Mouse (Mus musculus) liver, embryonic 16.5 days (tissue): ENCODE results near the gene Cpne9. TPM values are rescaled to one million over a fixed set of nuclear protein-coding genes. Genes with fewer than 3 reads are reported as not detected.

Source experiments
- ATAC-seq: fragments of 200-750 bp; cut with Nextera tagmentation; 2 replicates; pipeline ENCODE4 v1.8.0; 2017; ENCODE audit warnings: low read depth, mild to moderate bottlenecking, moderate number of reproducible peaks, moderate library complexity
- H3K27ac ChIP-seq: fragments of 300-500 bp; sonication (generic); 2 replicates; pipeline ENCODE4 v1.5.1; 2014; ENCODE audit warnings: mild to moderate bottlenecking, low read length
- H3K27me3 ChIP-seq: fragments of 300-500 bp; sonication (generic); 2 replicates; pipeline ENCODE4 v1.6.1; 2014; ENCODE audit warnings: low read depth, low read length, mixed read lengths; ENCODE audit not compliant: control insufficient read depth, insufficient read depth
- H3K36me3 ChIP-seq: fragments of 300-500 bp; sonication (generic); 2 replicates; pipeline ENCODE4 v1.6.1; 2014; ENCODE audit warnings: mild to moderate bottlenecking; ENCODE audit not compliant: control insufficient read depth, insufficient read depth
- H3K4me1 ChIP-seq: fragments of 300-500 bp; sonication (generic); 2 replicates; pipeline ENCODE4 v1.6.1; 2014; ENCODE audit warnings: low read depth, low read length, mixed read lengths; ENCODE audit not compliant: control insufficient read depth
- H3K4me2 ChIP-seq: fragments of 300-500 bp; sonication (generic); 2 replicates; pipeline ENCODE4 v1.6.1; 2014; ENCODE audit warnings: low read depth, low read length, mixed read lengths
- H3K4me3 ChIP-seq: fragments of 300-500 bp; sonication (generic); 2 replicates; pipeline ENCODE4 v1.5.1; 2014; ENCODE audit warnings: low read depth, mild to moderate bottlenecking, low read length
- H3K9ac ChIP-seq: fragments of 300-500 bp; sonication (generic); 2 replicates; pipeline ENCODE4 v1.6.1; 2014; ENCODE audit warnings: low read depth, low read length
- H3K9me3 ChIP-seq: fragments of 300-500 bp; sonication (generic); replicated peaks from 2 replicates; pipeline ENCODE4 v1.6.1; 2016; ENCODE audit warnings: low read length; ENCODE audit not compliant: control insufficient read depth
- WGBS: fragments of 180-500 bp; shearing (Covaris S2); extraction: QIAGEN DNeasy Blood & Tissue Kit; methylation state at CpG from one replicate; pipeline ENCODE4 v1.1.7; 2014; ENCODE audit not compliant: insufficient replicate concordance; 5-methylcytosine and 5-hydroxymethylcytosine counted together
- polyA plus RNA-seq: library from polyadenylated mRNA; unstranded; fragments of >200 nt; fragmentation: Nextera tagmentation; extraction: Ambion mirVana; gene quantifications from 2 replicates; pipeline ENCODE4 v1.2.1, GENCODE M21; 2015

Gene Cpne9
- polyA plus RNA-seq, 1 experiment from 2014 or later, result 0.02 TPM

DNA sequence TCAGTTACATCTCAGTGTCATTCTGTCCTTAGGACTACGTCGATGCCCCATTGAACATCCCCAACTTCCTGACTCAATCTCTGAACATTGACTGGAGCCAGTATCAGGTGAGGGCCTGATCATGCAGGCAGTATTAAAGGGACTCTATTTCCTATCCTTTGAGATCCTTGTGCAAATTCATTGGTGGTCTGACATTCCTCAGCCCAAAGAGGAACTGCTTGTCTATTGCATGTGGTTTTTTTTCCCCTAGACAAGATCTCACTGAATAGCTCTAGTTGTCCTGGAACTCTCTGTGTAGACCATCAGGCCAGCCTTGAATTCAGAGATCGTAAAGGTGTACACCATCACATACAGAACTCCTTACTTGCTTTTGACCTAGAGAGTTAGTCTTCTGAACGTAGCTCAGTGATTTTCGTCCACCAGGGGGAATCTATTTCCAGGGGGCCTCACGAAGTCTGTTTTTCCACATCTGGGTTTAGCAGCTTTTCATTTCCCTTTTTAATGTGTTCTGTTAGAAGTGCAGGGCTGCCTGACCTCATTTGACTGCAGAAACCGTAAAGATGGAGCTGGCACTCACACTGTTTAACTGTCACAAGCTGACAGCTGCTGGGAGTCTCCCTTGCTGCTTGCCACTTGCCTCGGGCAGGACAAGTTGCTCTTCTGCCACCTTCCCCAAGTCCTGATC, 20.8 kb upstream of the Cpne9 start:
- Histone ChIP-seq H3K9ac (no peak overlapping the region), H3K36me3 (peaks cover 16% of the 10 kb centered on the region), H3K4me3 (no peak overlapping the region), H3K27ac (no peak overlapping the region), H3K4me2 (no peak overlapping the region), H3K9me3 (no peaks in the 10 kb centered on the region), H3K27me3 (no peaks in the 10 kb centered on the region), H3K4me1 (no peaks in the 10 kb centered on the region)
- 68% methylated on average over 8 of the region's 8 CpGs for WGBS
- ATAC-seq, result no peak

GRCm38 (mm10) chr6:113263531-113263930, 18.6 kb upstream of the Cpne9 start:
- Histone ChIP-seq H3K4me3 (no peak overlapping the region), H3K4me2 (no peak overlapping the region), H3K27ac (no peak overlapping the region), H3K36me3 (peaks cover 24% of the 10 kb centered on the region), H3K27me3 (no peaks in the 10 kb centered on the region), H3K4me1 (no peaks in the 10 kb centered on the region), H3K9me3 (no peaks in the 10 kb centered on the region), H3K9ac (no peak overlapping the region)
- WGBS, result 73% methylated on average over 6 of the region's 6 CpGs
- no peak for ATAC-seq

DNA sequence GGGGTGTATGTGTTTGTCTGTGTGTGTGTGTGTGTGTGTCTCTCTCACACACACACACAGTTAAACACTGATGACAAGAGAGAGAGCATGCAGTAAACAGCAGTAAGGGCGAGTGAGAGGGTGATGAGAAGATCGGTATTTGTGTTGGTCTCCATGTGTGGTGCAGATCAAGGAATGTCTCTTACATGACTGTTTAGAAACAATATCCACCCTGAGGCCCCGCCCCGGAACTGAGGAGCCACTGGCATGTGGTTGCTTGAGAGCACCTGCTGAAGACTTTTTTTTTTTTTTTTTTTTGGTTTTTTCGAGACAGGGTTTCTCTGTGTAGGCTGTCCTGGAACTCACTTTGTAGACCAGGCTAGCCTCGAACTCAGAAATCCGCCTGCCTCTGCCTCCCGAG, 17.7 kb upstream of the Cpne9 start:
- Histone ChIP-seq H3K4me1 (no peaks in the 10 kb centered on the region), H3K4me2 (no peak overlapping the region), H3K4me3 (no peak overlapping the region), H3K27ac (no peak overlapping the region), H3K27me3 (no peaks in the 10 kb centered on the region), H3K9ac (no peak overlapping the region), H3K9me3 (no peaks in the 10 kb centered on the region), H3K36me3 (peaks cover 27% of the 10 kb centered on the region)
- WGBS, result 81% methylated on average over 8 of the region's 8 CpGs
- no peak for ATAC-seq

DNA sequence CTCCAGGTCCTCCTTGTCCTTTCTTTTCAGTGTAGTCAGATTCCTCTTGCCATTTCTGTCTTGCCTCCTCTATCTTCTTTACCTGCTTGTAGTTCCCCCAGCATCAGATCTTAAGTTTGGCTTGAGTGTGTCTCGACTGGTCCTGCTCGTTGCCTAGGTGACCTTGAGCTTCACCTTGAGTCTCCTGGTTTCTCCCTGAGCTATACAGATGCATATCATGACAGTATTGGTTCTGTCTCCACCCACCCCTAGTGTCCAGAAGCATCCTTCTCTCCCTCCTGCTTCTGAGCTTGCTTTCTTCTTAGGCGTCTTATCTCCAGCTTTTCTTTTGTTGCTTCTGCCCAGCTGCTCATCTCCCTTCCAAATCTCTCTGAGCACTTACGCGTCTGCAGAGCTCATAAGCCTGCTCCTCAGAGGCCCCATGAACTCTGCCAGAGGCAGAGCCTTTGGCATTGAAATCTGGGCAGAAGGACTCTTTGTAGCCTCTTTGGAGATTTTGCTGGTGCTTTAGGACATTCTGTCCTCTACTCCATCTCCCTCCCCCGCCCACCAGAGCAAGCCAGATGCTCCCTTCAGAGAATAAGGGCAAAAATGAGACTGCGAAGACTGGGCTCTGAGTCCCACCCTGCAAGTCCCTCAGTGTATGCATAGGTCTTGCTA, 15.0 kb upstream of the Cpne9 start:
- peaks cover 29% of the 10 kb centered on the region for H3K36me3 ChIP-seq
- no peak overlapping the region for H3K9ac ChIP-seq
- ATAC-seq, result no peak
- no peak overlapping the region for H3K4me3 ChIP-seq
- H3K27ac ChIP-seq, result no peak overlapping the region
- 68% methylated on average over 7 of the region's 7 CpGs for WGBS
- no peaks in the 10 kb centered on the region for H3K4me1 ChIP-seq
- H3K4me2 ChIP-seq, result no peak overlapping the region
- no peaks in the 10 kb centered on the region for H3K27me3 ChIP-seq
- H3K9me3 ChIP-seq, result no peaks in the 10 kb centered on the region

DNA sequence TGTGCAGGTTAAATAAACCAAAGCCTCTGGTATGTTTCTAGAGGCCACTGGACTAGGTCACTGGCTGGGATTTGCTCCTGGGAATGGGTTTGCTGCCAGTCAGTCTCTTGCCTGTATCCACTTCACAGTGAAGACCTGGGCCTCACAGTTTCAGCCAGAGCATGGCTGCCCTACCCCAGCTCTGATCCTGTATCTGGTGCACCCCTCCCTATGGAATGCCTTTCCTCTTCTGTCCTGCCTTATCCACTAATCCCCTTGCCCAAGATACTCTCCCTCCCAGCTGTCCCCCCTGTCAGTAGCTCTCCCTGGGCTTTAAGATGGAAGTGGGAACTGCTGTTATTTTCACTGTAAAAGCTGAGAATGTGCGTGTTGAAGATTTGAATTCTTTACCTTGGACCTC, 14.1 kb upstream of the Cpne9 start:
- no peak for ATAC-seq
- WGBS, result 84% methylated on average over 1 of the region's 1 CpGs
- H3K4me1 ChIP-seq, result no peaks in the 10 kb centered on the region
- no peak overlapping the region for H3K9ac ChIP-seq
- H3K27ac ChIP-seq, result no peak overlapping the region
- H3K4me2 ChIP-seq, result no peak overlapping the region
- no peaks in the 10 kb centered on the region for H3K9me3 ChIP-seq
- H3K27me3 ChIP-seq, result no peaks in the 10 kb centered on the region
- H3K36me3 ChIP-seq, result peaks cover 26% of the 10 kb centered on the region
- no peak overlapping the region for H3K4me3 ChIP-seq

- 60% methylated on average over 3 of the region's 3 CpGs for whole genome bisulfite sequencing
- Histone ChIP-seq H3K36me3 (peaks cover 21% of the 10 kb centered on the region), H3K9ac (no peak overlapping the region), H3K4me1 (no peaks in the 10 kb centered on the region), H3K27me3 (no peaks in the 10 kb centered on the region), H3K4me3 (no peak overlapping the region), H3K4me2 (no peak overlapping the region), H3K27ac (no peak overlapping the region), H3K9me3 (no peaks in the 10 kb centered on the region)
- no peak for ATAC-seq
These were observed 9.7 kb upstream of the Cpne9 start for GRCm38 (mm10) chr6:113272365-113272764.

DNA sequence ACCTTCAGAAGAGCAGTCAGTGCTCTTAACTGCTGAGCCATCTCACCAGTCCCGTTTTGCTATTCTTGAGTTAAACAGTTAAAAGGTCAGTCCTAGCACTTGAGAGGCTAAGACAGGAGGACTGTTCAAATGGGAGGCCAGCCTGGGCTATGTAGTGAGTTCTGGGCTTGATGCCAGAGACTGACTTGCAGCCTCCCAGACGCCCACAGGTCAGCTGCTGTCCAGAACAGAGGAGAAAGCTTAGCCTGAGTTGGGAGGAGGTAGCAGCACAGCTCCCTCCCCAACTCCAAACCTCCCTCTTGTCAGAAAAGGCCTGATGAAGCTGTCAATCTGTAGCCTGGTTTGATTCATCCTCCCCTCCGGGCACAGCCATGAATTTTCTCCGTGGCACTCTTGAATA, 5.3 kb upstream of the Cpne9 start:
- Histone ChIP-seq H3K4me2 (no peak overlapping the region), H3K4me3 (no peak overlapping the region), H3K27me3 (peaks cover 3% of the 10 kb centered on the region), H3K9ac (no peak overlapping the region), H3K4me1 (no peaks in the 10 kb centered on the region), H3K27ac (no peak overlapping the region), H3K36me3 (0 out of 2 replicates have a peak, but pooled peaks cover under 1% of the 10 kb centered on the region), H3K9me3 (no peaks in the 10 kb centered on the region)
- WGBS, result 71% methylated on average over 4 of the region's 4 CpGs
- ATAC-seq, result no peak

GRCm38 (mm10) chr6:113281676-113282075, 431 bp upstream of the Cpne9 start:
- Histone ChIP-seq H3K4me2 (no peak overlapping the region), H3K27ac (no peak overlapping the region), H3K36me3 (no peaks in the 10 kb centered on the region), H3K4me1 (no peaks in the 10 kb centered on the region), H3K9me3 (no peaks in the 10 kb centered on the region), H3K4me3 (no peak overlapping the region), H3K9ac (no peak overlapping the region), H3K27me3 (peaks cover 30% of the 10 kb centered on the region)
- ATAC-seq, result no peak
- WGBS, result 56% methylated on average over 6 of the region's 6 CpGs

DNA sequence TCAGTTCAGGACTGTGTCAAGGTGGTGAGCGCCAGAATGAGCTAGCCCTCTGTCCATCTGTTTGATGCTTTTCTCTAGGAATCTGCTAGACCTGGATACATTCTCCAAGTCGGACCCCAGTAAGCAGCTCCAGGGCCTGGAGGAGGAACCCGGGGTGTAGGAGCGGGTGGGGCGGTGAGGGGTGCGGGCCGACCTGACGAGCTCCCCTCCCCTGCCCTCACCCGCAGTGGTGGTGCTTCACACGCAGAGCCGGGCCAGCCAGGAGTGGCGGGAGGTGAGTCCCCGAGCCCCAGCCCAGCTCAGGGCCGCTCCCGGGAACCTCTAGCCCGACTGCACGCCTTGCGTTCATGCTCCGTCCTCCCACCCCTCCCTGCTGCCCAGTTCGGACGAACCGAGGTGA, 862 bp downstream of the Cpne9 start:
- Histone ChIP-seq H3K9me3 (no peaks in the 10 kb centered on the region), H3K27me3 (peaks cover 30% of the 10 kb centered on the region), H3K4me1 (no peaks in the 10 kb centered on the region), H3K27ac (no peak overlapping the region), H3K9ac (no peak overlapping the region), H3K36me3 (no peaks in the 10 kb centered on the region), H3K4me2 (no peak overlapping the region), H3K4me3 (no peak overlapping the region)
- WGBS, result 5% methylated on average over 22 of the region's 22 CpGs
- no peak for ATAC-seq
